Mouse (Mus musculus) hindbrain, embryonic 16.5 days (tissue): Measurements from ENCODE around the gene Wrap53. TPM values are rescaled to one million over a fixed set of nuclear protein-coding genes. Genes with fewer than 3 reads are reported as not detected.
"Not testable (repeated sequence)": the region's sequence is repeated elsewhere in the genome, so short reads cannot be mapped to it uniquely, and the experiment has no call there.

Experiments
- ATAC-seq: fragments of 200-750 bp; cut with Nextera tagmentation; 2 replicates; pipeline ENCODE4 v1.8.0; 2017; ENCODE audit warnings: moderate TSS enrichment, moderate library complexity
- H3K27ac ChIP-seq: fragments of 300-500 bp; sonication (generic); 2 replicates; pipeline ENCODE4 v1.5.1; 2014; ENCODE audit warnings: low read depth, mild to moderate bottlenecking, control low read depth, low read length, moderate library complexity
- H3K27me3 ChIP-seq: fragments of 300-500 bp; sonication (generic); replicated peaks from 2 replicates; pipeline ENCODE4 v1.6.1; 2014; ENCODE audit warnings: low read length; ENCODE audit not compliant: control insufficient read depth, insufficient read depth
- H3K36me3 ChIP-seq: fragments of 300-500 bp; sonication (generic); 2 replicates; pipeline ENCODE4 v1.6.1; 2014; ENCODE audit warnings: mild to moderate bottlenecking, low read length, moderate library complexity, mixed read lengths; ENCODE audit not compliant: control insufficient read depth, insufficient read depth
- H3K4me1 ChIP-seq: fragments of 300-500 bp; sonication (generic); 2 replicates; pipeline ENCODE4 v1.6.1; 2014; ENCODE audit warnings: low read depth, low read length; ENCODE audit not compliant: control insufficient read depth, insufficient read depth
- H3K4me2 ChIP-seq: fragments of 300-500 bp; sonication (generic); 2 replicates; pipeline ENCODE4 v1.6.1; 2014; ENCODE audit warnings: mild to moderate bottlenecking, low read length, control low read depth, moderate library complexity
- H3K4me3 ChIP-seq: fragments of 300-500 bp; sonication (generic); 2 replicates; pipeline ENCODE4 v1.5.1; 2014; ENCODE audit warnings: mild to moderate bottlenecking, low read length, control low read depth, moderate library complexity
- H3K9ac ChIP-seq: fragments of 300-500 bp; sonication (generic); 2 replicates; pipeline ENCODE4 v1.6.1; 2014; ENCODE audit warnings: low read depth, mild to moderate bottlenecking, control low read depth, low read length, moderate library complexity
- H3K9me3 ChIP-seq: fragments of 300-500 bp; sonication (generic); 2 replicates; pipeline ENCODE4 v1.6.1; 2014; ENCODE audit warnings: mild to moderate bottlenecking, low read length, moderate library complexity; ENCODE audit not compliant: control insufficient read depth
- WGBS: fragments of 180-500 bp; shearing (Covaris S2); extraction: QIAGEN DNeasy Blood & Tissue Kit; methylation state at CpG from one replicate; pipeline ENCODE4 v1.1.7; 2014; 5-methylcytosine and 5-hydroxymethylcytosine counted together
- polyA plus RNA-seq: library from polyadenylated mRNA; unstranded; fragments of >200 nt; fragmentation: Nextera tagmentation; extraction: Ambion mirVana; gene quantifications from 2 replicates; pipeline ENCODE4 v1.2.1, GENCODE M21; 2015

Gene Wrap53
- polyA plus RNA-seq, 1 experiment from 2014 or later = 18.2 TPM

DNA sequence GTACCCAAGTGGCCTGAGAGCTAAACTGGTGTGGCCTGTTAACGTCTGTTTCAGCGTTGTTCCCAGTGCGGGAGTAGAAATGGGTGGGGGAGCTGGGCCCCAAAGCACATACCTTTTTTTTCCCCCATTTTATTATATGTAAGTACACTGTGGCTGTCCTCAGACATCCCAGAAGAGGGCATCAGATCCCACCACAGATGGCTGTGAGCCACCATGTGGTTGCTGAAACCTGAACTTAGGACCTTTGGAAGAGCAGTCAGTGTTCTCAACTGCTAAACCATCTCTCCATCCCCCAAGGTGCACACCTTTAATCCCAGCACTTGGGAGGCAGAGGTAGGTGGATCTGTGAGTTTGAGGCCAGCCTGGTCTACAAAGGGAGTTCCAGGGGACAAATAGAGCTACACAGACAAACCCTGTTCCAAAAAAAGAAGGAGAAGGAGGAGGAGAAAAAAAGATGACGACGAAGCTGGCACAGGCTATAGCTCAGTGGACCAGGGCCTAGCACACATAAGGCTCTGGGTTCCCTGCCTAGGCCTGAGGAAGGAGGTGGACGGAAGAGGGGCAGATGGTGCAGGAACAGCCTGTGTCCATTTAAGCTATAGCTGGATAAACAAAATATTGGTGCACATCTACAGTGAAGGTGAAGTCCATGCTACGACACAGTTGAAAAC lies 47.4 kb downstream of the Wrap53 start:
- no peak overlapping the region for H3K4me2 ChIP-seq
- ATAC-seq = no peak
- H3K36me3 ChIP-seq = no peaks in the 10 kb centered on the region
- no peak overlapping the region for H3K27ac ChIP-seq
- H3K9ac ChIP-seq = no peak overlapping the region
- 83% methylated on average over 7 of the region's 7 CpGs for WGBS
- H3K4me3 ChIP-seq = no peak overlapping the region
- H3K4me1 ChIP-seq = peaks cover 5% of the 10 kb centered on the region; the same call in 1 of the 2 replicates
- no peaks in the 10 kb centered on the region for H3K9me3 ChIP-seq
- no peaks in the 10 kb centered on the region for H3K27me3 ChIP-seq

GRCm38 (mm10) chr11:69530755-69531154 lies 49.3 kb downstream of the Wrap53 start:
- H3K36me3 ChIP-seq, H3K9me3 ChIP-seq, H3K27ac ChIP-seq, H3K9ac ChIP-seq, ATAC-seq, H3K4me3 ChIP-seq, H3K27me3 ChIP-seq, H3K4me2 ChIP-seq: not testable (repeated sequence)
- 89% methylated on average over 6 of the region's 6 CpGs for WGBS
- H3K4me1 ChIP-seq = peaks cover 12% of the 10 kb centered on the region; the same call in 1 of the 2 replicates

DNA sequence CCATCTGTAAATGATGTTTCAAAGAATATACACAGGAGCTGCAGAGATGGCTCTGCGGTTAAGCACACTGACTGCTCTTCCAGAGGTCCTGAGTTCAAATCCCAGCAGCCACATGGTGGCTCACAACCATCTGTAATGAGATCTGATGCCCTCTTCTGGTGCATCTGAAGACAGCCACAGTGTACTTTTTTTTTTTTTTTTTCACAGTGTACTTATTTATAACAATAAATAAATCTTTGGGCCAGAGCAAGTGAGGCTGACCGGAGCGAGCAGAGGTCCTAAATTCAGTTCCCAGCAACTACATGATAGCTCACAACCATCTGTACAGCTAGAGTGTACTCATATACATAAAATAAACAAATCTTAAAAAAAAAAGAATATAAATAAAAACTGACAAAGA lies 49.8 kb downstream of the Wrap53 start:
- not testable (repeated sequence) for H3K4me3 ChIP-seq, H3K9ac ChIP-seq, H3K27ac ChIP-seq, H3K36me3 ChIP-seq, ATAC-seq, H3K4me2 ChIP-seq, H3K27me3 ChIP-seq, H3K9me3 ChIP-seq
- peaks cover 12% of the 10 kb centered on the region; the same call in 1 of the 2 replicates for H3K4me1 ChIP-seq
- WGBS = 97% methylated on average over 3 of the region's 3 CpGs

- no peaks in the 10 kb centered on the region for H3K36me3 ChIP-seq
- H3K9ac ChIP-seq = no peak overlapping the region
- H3K27ac ChIP-seq = peak overlapping the region; percentile 96
- H3K4me1 ChIP-seq = peaks cover 12% of the 10 kb centered on the region; the same call in 1 of the 2 replicates
- WGBS = 62% methylated on average over 4 of the region's 4 CpGs
- H3K9me3 ChIP-seq = no peaks in the 10 kb centered on the region
- H3K4me3 ChIP-seq = no peak overlapping the region
- 0 out of 2 replicates have a peak, but pooled peaks have one; percentile 10 for ATAC-seq
- H3K4me2 ChIP-seq = no peak overlapping the region
- H3K27me3 ChIP-seq = no peaks in the 10 kb centered on the region
Measured at GRCm38 (mm10) chr11:69528031-69528390, 52.0 kb downstream of the Wrap53 start.

GRCm38 (mm10) chr11:69527098-69528030 lies 52.7 kb downstream of the Wrap53 start:
- peaks cover 12% of the 10 kb centered on the region; the same call in 1 of the 2 replicates for H3K4me1 ChIP-seq
- ATAC-seq = peak; percentile 55
- 3% methylated on average over 30 of the region's 30 CpGs for WGBS
- no peaks in the 10 kb centered on the region for H3K36me3 ChIP-seq
- H3K9ac ChIP-seq = peak overlapping the region; percentile 68
- peak overlapping the region; percentile 96 for H3K27ac ChIP-seq
- no peaks in the 10 kb centered on the region for H3K27me3 ChIP-seq
- H3K9me3 ChIP-seq = no peaks in the 10 kb centered on the region
- H3K4me3 ChIP-seq = peak overlapping the region; percentile 25
- H3K4me2 ChIP-seq = peak overlapping the region; percentile 58

GRCm38 (mm10) chr11:69526631-69527030 lies 53.4 kb downstream of the Wrap53 start:
- Histone ChIP-seq H3K36me3 (no peaks in the 10 kb centered on the region), H3K27ac (peak overlapping the region; percentile 96), H3K27me3 (no peaks in the 10 kb centered on the region), H3K4me1 (peaks cover 12% of the 10 kb centered on the region; the same call in 1 of the 2 replicates), H3K9me3 (no peaks in the 10 kb centered on the region), H3K4me3 (no peak overlapping the region), H3K4me2 (peak overlapping the region; percentile 58), H3K9ac (peak overlapping the region; percentile 68)
- ATAC-seq = 0 out of 2 replicates have a peak, but pooled peaks have one; percentile 40
- WGBS = 13% methylated on average over 4 of the region's 4 CpGs

DNA sequence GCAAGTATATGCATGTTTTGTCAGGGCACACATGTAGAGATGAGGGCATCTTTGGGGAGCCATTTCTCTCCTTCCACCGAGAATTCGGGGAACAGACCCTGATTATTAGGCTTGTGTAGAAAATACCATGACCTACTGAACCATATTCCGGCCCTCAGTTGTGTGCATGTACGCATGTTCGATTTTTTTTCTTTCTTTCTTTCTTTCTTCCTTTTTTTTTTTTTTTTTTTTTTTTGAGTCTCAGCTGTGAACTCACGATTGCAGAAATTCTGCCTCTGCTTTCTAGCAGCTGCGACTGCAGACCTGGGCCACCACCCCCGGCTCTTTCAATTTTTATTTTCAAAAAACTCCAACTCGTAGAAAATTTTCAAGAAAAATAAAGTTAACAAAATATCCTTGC lies 54.4 kb downstream of the Wrap53 start:
- H3K27ac ChIP-seq = no peak overlapping the region; the same call in 1 of the 2 replicates
- no peak overlapping the region for H3K4me3 ChIP-seq
- no peak for ATAC-seq
- no peaks in the 10 kb centered on the region for H3K36me3 ChIP-seq
- no peaks in the 10 kb centered on the region for H3K27me3 ChIP-seq
- peaks cover 12% of the 10 kb centered on the region; the same call in 1 of the 2 replicates for H3K4me1 ChIP-seq
- 84% methylated on average over 9 of the region's 9 CpGs for WGBS
- H3K4me2 ChIP-seq = no peak overlapping the region
- H3K9me3 ChIP-seq = no peaks in the 10 kb centered on the region
- no peak overlapping the region for H3K9ac ChIP-seq

- H3K9ac ChIP-seq = no peak overlapping the region
- H3K4me2 ChIP-seq = no peak overlapping the region
- WGBS = 91% methylated on average over 4 of the region's 4 CpGs
Measured at GRCm38 (mm10) chr11:69523651-69524050, 56.4 kb downstream of the Wrap53 start.

More at GRCm38 (mm10) chr11:69523651-69524050, 56.4 kb downstream of the Wrap53 start:
- no peak for ATAC-seq
- Histone ChIP-seq H3K9me3 (no peaks in the 10 kb centered on the region), H3K4me3 (no peak overlapping the region), H3K36me3 (no peaks in the 10 kb centered on the region), H3K27me3 (no peaks in the 10 kb centered on the region), H3K27ac (no peak overlapping the region), H3K4me1 (peaks cover 12% of the 10 kb centered on the region; the same call in 1 of the 2 replicates)
